Mouse (Mus musculus) left cerebral cortex, postnatal 36 days (tissue): ENCODE measurements around the gene Nup93. TPM values are rescaled to one million over a fixed set of nuclear protein-coding genes. Genes with fewer than 3 reads are reported as not detected.

Experiments
- DNase-seq, 2 experiments: peaks; one replicate each; pipeline ENCODE4 v3.0.0; 2021 to 2022; ENCODE audit warnings: low spot score in 2 of 2, mixed read lengths in 1 of 2
- intact Hi-C: fragments of 180-260 bp; cut with DNase I; formaldehyde crosslinking; loops from one replicate; pipeline ENCODE4 v1.15.1; 2025
- total RNA-seq, 2 experiments: library from RNA; stranded (reverse); gene quantifications; 2 replicates each; pipeline ENCODE4 v1.2.3; 2021

Gene Nup93
- total RNA-seq, 2 experiments from 2014 or later: 37.2 to 64.5 TPM

DNA sequence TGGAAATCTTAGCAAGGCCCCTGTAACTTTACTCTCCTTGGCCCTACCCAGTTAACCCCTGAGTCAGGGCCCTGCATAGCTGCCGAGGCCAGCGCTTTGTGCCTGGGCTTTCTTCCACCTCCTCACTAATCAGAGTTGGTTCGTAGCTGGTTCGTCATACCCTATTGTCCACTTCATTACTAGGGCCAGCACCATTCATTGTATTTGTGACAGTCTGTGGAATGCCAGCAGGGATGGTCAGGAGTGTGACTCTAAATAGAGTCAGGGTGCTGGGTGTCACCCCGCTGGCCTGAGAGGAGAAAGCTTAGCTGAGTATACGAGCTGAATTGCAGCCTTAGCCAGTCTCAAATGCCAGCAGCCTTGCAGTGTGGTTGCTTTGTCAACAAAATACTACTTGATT is 82.7 kb downstream of the Nup93 start:
- no peak for DNase-seq
- intact Hi-C loops: no loop called here

DNA sequence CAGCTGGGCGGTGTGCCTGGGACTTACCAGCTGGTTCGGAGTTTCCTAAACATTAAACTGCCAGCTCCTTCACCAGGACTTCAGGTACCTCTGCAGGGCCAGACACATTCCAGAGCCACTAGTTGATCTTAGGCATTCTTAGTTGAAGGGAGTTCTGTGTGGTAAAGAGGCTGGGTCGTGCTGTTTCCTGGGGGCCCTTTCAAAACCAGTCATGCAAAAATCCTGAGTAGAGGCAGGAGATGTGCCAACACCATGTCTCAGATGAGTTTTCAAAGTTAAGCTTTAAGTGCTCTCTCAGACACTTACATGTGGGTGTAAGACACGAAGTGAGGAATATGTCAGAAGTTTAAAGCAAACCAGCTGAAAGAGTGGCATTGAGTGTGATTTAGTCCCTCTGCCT is 86.4 kb downstream of the Nup93 start:
- intact Hi-C loops: no loop called here
- DNase-seq: no peak

DNA sequence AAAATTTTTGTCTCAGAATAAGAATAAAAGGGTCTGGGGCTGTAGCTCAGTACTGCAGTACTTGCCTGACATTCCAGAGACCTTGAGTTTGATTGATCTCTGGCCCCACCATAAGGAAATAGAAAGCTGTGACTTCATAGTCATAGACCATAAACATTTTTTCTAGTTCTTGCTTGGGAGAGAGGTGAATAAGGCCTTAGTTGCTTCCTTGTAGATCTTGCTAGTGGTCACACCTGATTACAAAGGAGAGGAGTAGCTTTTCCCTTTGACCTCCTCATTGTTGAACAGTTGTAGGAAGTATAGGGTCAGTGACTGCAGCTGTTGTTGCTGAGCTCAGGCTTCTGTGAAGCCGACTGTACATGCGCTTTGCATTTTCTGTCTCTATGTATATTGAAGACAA is 90.0 kb downstream of the Nup93 start:
- DNase-seq: no peak
- intact Hi-C loops: no loop called here

DNA sequence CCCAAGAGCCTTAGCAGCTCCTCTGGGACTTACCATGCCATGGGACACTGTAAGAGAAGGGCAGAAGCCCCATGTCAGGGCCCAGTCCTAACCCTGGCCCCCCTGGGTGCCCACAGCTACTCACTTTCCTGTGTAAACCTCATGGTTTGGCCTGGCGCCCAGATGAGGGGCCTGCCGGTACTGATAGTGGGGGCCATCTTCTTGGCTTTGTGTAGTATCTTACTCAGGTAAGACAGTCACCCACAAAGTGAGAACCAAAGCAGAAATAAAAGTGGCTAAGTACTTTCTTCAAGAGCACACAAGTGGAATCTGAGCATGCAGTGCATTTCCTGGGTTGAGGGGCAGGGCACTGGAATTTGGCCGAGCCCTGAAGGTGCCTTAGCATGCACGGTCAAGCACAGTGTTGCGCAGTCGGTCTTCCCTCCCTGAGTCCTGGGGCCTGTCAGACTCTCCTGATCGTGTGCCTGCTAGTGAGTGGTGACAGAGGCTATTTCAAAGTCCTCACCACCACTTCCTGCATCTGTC is 92.7 kb downstream of the Nup93 start:
- intact Hi-C loops: no loop called here
- DNase-seq: no peak

DNA sequence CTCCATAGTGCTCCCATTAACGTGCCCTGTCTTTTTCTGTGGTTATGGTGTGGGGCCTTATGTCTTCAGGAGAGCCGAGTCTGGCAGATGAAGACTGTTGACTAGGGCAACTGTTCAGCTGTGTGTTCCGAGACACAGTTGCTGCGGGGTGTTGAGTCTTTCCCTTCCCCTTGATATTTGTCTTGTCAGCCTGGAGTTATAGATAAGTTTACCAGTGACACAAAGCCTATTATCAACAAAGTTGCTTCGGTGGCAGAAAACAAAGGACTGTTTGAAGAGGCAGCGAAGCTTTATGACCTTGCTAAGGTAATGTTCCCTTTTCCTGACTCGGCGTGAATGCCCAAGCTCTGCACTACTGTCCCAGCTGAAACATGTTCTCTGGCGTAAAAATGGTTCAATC is 93.3 kb downstream of the Nup93 start:
- intact Hi-C loops: no loop called here
- no peak for DNase-seq

DNA sequence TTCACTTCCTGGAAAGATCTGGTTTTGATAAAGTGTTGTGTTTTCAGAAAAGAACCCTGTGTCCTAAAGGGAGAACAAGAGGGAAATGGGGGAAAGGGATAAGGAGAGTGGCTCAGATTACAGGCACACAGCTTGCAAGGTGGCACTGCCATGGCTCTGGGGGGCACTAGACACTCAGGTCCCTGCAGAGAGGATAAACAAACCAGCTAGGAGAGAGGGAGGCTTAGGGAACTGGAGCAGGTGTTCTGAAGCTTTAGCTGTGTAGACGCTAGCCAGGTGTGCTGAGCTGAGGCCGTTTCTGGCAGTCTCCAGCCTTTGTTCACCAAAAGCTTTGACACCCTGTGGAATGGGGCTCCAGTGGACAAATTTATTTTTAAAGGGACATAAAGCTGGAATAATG is 99.7 kb downstream of the Nup93 start:
- DNase-seq: no peak
- intact Hi-C loops: no loop called here

DNA sequence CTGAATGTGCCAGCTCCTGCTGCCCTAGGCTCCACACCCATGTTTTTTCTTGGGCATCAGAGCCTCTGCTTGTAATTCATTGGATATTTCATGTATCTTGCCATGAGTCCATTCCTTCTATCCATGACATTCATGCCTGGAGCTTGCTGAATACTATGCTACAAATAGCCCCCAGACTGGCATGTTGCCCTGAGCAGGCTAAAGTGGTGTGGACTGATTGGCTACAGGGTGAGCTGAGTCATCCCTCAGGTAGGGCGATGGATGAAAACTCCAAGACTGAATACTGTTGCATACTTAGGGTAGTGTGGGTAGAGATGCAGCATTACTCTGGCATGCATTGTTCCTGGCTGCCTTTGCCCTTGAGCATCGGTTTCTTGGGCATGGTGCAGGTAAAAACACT is 102.9 kb downstream of the Nup93 start:
- intact Hi-C loops: no loop called here
- no peak for DNase-seq

DNA sequence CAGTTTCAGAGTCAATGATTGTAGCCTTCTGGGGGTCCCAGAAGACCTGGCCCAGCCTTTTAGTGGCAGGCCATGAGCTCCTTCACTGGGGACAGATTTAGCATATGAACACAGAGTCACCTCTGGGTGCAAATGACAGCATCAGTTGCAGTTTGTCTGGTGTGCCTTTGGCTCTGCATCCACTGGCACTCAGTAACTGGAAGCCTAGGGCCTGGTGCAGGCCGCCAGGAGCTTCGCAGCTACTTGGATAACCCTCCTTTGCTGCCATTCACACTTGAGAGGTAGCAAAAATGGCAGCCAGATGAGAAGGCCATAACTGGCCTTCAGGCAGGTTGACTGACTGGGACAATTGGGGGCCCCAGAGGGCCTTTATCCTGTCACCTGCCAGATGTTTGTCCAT is 103.3 kb downstream of the Nup93 start:
- no peak for DNase-seq
- intact Hi-C loops: no loop called here

DNA sequence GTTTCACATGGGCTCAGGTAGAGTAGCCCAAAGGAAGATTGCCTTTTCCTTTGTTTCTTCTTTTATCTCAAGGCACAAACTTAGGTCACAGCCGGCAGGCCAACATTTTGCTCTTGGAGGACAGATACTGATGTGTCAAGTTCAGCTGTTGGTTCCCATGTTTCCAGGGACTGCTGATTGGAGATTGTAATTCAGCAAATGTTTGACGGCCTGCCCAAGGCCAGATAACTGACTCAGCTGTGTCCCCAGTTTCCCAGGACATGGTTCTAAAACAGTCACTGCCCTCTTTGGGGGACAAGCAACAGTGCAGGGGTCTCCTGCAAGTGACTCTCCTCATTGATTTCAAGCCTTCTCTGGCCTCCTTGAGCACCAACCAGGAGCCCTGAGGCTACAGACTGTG is 105.7 kb downstream of the Nup93 start:
- intact Hi-C loops: no loop called here
- DNase-seq: no peak

DNA sequence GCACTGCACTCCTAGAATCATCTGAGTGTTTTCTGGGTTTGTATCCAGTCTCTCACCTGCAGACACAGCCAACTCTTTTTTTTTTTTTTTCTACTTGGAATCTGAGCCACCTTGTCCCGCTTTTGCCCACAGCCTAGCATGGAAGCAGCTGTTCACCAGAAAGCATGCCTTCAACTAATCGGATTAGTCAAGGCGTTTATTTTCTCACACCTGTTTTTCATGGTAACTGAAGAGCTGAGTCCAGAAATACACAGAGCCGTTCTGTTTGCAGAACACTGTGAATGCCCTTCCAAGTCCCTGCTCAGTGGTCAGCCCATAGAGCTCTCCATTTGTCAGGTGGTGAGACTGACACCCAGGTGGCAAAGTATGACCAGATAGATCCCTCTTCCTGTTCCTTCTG is 107.7 kb downstream of the Nup93 start:
- intact Hi-C loops: no loop called here
- no peak for DNase-seq

DNA sequence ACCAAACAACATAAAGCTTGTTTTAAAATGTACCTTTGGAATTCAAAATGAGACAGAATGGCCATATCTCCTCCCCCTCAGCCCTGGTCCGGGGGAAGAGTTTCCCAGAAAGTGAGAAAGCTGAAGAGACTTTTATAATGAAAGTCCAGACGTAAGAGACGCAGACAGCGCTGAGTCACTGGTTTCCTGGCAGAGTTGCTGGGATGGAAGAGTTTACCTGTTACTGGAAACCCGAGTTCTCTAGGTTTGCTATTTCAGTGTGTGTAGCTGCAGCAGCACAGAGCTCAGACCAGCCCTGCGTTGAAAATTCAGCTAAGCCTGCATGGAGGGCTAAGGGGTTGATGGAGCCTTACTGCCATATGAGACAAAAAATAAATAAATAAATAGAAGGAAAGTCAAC is 108.7 kb downstream of the Nup93 start:
- DNase-seq: peak in 1 of 2 experiments; percentile 44

DNA sequence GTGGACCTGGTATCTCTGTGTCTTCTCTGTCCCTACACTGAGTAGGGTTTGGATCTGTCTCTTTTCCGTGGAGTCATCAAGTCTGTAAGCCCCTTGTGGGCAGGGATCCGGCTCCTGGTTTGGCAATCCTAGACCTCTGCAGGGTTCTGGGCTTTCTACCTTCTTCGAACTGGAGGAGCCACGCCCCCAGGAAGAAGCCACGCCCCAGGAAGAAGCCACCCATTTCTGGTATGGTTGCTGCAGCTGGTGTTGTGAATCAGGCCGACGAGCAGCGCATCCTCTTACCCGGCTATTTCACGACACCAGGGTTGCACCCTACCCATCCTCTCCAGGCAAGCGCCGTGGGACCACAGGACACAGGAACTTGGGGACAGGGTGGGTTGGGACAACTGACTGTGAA is 109.7 kb downstream of the Nup93 start:
- intact Hi-C loops: no loop called here

More for the DNA sequence above, 108.7 kb downstream of the Nup93 start:
- intact Hi-C loops: no loop called here

DNA sequence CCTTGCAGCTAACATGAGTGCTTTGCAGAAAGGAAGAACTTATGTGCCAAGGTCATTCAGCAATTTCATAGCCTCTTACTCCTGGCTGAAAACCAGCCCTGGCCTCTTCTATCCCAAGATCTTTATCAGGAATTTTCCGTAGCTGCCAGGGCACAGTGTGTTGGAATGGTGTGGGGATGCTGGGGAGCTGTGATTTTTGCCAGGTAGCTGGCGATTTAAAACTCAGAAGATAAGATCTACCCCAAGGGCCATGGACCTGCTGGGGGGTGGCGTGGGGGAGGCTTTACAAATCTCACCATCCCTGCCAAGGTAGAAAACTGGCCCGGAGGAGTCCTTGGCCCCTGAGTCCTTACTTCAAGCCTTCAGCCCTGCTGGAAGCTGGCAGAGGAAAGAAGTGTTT is 111.7 kb downstream of the Nup93 start:
- intact Hi-C loops: no loop called here
- no peak for DNase-seq

More for the DNA sequence above, 109.7 kb downstream of the Nup93 start:
- no peak for DNase-seq

DNA sequence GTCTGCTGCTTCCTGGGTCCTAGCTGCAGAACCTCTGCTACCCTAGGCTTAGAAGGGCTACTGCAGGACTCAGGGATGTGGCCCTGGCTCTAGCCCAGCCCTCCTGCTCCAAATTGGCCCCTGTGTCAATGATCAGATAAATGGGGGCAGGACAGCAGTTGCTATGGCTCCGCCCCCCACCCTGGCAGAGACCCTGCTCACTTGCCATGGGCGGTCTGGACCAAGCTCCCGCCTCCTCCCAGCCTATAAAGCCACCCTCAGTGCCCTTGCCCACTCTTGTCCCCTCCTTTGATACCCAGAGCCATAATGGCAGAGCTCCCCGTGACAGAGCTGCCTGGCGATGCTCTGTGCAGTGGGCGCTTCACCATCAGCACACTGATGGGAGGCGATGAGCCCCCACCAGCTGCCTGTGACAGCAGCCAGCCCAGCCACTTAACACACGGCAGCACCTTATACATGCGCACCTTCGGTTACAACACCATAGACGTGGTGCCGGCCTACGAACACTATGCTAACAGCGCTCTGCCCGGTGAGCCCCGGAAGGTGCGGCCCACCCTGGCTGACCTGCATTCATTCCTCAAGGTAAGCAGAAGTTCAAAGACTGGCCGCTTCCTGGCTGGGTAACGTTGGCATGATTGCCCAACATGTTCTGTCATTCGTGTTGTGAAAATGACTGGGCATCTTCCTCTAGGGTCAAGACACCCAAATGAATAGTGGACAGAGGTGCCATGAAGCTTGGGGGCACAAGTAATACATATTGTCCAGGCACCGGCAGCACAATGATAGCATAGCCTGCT is 114.8 kb downstream of the Nup93 start, which contains the start of gene Slc12a3:
Gene Slc12a3, plus strand, starts transcription at position 270 of the 797 bp plus-strand sequence.
- no peak for DNase-seq
- intact Hi-C loops: no loop called here

DNA sequence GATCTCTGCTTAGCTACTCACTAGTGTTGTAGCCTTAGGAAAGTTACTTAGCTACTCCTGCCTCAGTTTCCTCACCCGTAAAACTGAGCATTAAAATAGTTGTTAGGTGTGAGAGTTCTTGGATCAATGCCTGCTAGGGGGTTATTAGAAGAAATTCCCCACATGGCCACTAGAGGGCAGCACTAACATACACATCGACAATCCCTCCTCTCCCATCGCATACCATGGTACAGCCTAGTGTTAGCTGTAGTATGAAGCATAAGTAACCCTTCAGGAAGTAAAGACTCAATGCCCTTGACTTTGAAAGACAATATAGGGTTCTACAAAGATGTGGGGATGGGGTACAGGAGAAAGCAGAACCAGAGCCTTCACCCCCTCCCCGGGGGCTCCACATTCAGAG is 116.4 kb downstream of the Nup93 start:
- DNase-seq: no peak

DNA sequence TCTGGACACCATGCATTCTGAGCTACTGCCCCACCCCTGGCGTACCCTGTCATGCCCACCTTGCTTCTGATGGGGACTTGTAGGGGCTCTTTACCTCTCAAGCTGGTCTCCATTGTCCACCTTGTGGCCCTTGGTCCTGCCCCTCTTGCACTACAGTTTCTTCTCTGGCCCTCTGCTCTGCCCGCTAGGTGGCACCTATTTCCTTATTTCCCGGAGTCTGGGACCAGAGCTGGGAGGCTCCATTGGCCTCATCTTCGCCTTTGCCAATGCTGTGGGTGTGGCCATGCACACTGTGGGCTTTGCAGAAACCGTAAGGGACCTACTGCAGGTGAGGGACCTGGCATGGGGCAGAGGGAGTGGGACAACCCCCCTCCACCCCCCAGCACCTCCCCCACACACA is 119.0 kb downstream of the Nup93 start:
- intact Hi-C loops: loop anchor here (10.0 kb wide), 1 partner anchor 251 kb away; no protein-coding TSS in a partner anchor
- no peak for DNase-seq

More for the DNA sequence above, 116.4 kb downstream of the Nup93 start:
- intact Hi-C loops: loop anchor here (2.0 to 10.0 kb wide), 2 partner anchors 162 to 254 kb away; no protein-coding TSS in a partner anchor

DNA sequence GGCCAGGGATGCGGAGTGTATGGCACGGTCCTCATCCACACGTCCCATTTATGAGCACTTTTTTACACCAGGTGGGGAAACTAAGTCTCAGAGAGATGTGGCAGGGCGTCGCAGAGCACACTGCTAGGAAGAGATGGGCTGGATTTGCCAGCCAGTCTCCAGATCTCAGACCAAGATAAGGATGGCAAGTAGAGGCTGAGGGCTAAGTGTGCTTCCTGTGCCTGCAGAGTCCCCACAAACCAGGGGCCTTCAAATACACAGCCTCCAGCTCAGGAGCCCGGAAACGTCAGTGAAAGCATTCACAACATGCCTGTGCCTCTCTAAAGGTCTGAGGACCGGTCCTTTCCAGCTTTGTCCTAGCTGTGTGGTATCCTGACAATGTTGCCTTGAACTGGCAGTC is 123.2 kb downstream of the Nup93 start:
- intact Hi-C loops: loop anchor here (10.0 kb wide), 1 partner anchor 247 kb away; no protein-coding TSS in a partner anchor
- DNase-seq: no peak

DNA sequence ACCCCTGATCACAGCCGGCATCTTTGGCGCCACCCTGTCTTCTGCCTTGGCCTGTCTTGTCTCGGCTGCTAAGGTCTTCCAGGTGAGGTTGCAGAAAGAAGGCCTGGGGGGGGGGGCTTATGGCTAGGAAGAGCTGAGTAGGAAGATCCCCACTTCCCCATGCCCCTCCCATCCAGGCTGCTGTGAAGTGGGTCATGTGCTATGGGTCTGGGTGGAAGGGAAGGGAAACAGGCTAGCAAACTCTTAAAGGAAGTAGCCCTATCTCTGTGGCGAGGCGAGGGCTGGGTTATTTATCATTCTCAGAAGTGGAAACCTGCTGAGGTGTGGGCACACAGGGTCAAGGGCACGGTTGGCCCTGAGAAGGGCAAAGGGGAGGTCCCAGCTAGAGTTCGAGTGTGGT is 126.4 kb downstream of the Nup93 start:
- DNase-seq: no peak
- intact Hi-C loops: no loop called here

DNA sequence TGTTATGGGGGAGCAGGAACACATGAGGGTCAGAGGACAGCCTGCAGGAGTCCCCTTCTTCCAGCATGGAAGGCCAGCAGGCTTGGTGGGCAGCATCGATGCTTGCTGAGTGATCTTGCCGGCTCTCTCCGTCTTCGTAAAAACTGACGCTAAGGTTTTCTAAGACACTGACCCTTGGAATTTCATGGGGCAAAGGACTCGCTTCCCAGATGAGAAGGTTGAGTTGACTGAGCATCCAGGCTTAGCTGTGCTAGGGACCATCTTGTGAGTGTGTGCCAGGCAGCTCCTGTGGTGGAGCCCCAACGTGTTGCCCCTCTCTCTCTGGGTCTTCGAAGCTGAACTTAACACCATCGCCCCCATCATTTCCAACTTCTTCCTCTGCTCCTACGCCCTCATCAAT is 128.3 kb downstream of the Nup93 start:
- no peak for DNase-seq
- intact Hi-C loops: loop anchor here (2.0 kb wide), 1 partner anchor 44 kb away; the partner anchor contains the start of gene Herpud1

DNA sequence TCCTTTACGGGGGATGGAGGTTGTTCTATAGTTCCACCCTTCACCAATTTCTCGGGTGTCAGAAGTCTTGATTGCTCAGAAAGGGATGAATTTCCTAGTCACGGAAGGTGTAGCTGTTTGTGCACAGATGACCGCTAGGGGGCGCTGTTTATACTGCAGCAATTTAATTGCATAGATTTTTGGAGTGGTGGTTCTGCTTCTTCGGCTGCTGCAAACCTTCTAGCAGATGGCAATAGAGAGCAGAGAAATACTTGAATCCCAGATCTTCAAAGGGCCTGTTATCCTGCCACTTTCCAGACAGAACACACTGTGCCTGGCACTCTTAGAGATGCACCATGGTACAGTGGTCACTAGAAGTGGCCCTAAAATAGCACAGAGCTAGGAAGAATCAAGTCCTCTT is 128.9 kb downstream of the Nup93 start:
- intact Hi-C loops: loop anchor here (2.0 kb wide), 1 partner anchor 44 kb away; the partner anchor contains the start of gene Herpud1
- DNase-seq: peak; percentile 70 to 81

DNA sequence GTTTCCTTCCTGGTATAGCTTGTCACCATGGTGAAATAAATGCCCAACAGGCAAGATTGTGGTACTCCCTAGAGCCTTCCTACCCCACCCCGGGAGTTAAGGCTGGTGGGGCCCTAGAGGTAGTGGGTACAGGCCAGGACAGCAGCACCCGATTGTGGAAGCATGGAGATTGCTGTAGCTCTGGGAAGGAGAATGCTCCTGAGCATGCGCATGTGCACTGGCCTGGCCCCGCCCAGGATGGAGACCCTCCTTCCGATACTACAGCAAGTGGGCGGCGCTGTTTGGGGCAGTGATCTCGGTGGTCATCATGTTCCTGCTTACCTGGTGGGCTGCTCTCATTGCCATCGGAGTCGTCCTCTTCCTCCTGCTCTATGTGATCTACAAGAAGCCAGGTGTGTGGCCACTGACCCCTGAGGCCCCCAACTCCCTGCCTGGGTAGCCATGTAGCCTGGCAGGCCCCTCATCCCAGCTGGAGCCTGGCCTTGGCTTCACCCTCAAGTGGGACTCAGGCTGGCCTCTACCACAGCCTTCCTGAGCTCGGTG is 129.5 kb downstream of the Nup93 start:
- intact Hi-C loops: loop anchor here (2.0 kb wide), 1 partner anchor 43 kb away; the partner anchor contains the start of gene Herpud1
- DNase-seq: no peak
